Mouse (Mus musculus) kidney, adult 2 months (tissue): ENCODE measurements around the gene Pcsk2.

Experiments used
- CTCF ChIP-seq: fragments of 200-500 bp; conservative IDR thresholded peaks from 2 replicates; pipeline ENCODE4 v1.5.1; 2011; ENCODE audit warnings: low read depth, mild to moderate bottlenecking, control low read depth, low read length, moderate library complexity, mixed read lengths; ENCODE audit not compliant: insufficient read depth, insufficient read length
- POLR2A ChIP-seq: fragments of 200-500 bp; IDR thresholded peaks from one replicate; pipeline ENCODE4 v1.6.1; 2011; ENCODE audit warnings: low read depth, low read length, control low read depth

DNA sequence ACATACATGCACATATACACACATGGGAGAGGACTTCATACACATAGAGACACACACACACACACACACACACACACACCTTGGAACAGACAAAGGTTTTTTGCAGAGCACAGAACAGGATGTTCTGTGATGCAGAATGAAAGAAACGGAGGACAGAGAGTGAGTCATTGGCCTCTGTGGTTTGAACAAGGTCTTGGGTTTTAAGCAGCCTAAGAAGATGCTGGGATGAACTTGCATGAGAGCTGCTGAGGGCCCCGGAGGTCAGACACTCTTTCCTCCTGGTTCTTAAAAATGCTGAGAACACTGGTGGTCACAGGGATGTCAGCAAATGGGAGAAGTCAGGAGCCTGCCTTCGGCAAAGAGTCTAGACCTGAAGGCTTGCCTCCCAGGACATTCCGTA lies 178.1 kb downstream of the Pcsk2 start:
- TF ChIP-seq POLR2A = no peak
- TF ChIP-seq CTCF = no peak
